Mouse (Mus musculus) cerebellum, adult 2 months (tissue): ENCODE data around the gene Dock4. TPM values are rescaled to one million over a fixed set of nuclear protein-coding genes. Genes with fewer than 3 reads are reported as not detected.
"Not testable (repeated sequence)": the region's sequence is repeated elsewhere in the genome, so short reads cannot be mapped to it uniquely, and the experiment has no call there.

ENCODE experiments used
- DNase-seq, 2 experiments: peaks; one replicate each; pipeline ENCODE4 v3.0.0; 2021
- H3K27ac ChIP-seq: fragments of 200-500 bp; 2 replicates; pipeline ENCODE4 v1.5.1; 2012; ENCODE audit warnings: low read length, control low read depth, inconsistent platforms; ENCODE audit not compliant: insufficient read depth
- H3K27me3 ChIP-seq: fragments of 200-500 bp; 2 replicates; pipeline ENCODE4 v1.6.1; 2012; ENCODE audit warnings: inconsistent platforms, mild to moderate bottlenecking, low read length, moderate library complexity; ENCODE audit not compliant: control insufficient read depth, insufficient read depth
- H3K4me1 ChIP-seq: fragments of 200-500 bp; 2 replicates; pipeline ENCODE4 v1.6.1; 2011; ENCODE audit warnings: low read length; ENCODE audit not compliant: control insufficient read depth, insufficient read depth
- H3K4me3 ChIP-seq: fragments of 200-500 bp; replicated peaks from 2 replicates; pipeline ENCODE3; 2011; ENCODE audit warnings: mild to moderate bottlenecking, low read depth, low read length, control low read depth; ENCODE audit not compliant: insufficient read depth
- CTCF ChIP-seq: fragments of 200-500 bp; IDR thresholded peaks from 2 replicates; pipeline ENCODE4 v1.5.1; 2011; ENCODE audit warnings: low read depth, mild to moderate bottlenecking, control low read depth, low read length, moderate library complexity, borderline replicate concordance; ENCODE audit not compliant: insufficient read depth
- POLR2A ChIP-seq: fragments of 200-500 bp; IDR thresholded peaks from 2 replicates; pipeline ENCODE4 v1.6.1; 2011; ENCODE audit warnings: low read length, control low read depth, borderline replicate concordance; ENCODE audit not compliant: insufficient read depth
- WGBS: fragments of 180-500 bp; shearing (Covaris S2); methylation state at CpG from one replicate; pipeline ENCODE4 v1.1.7; 2018; 5-methylcytosine and 5-hydroxymethylcytosine counted together
- polyA plus RNA-seq: library from polyadenylated mRNA; depleted of rRNA; stranded (reverse); fragments of >200 nt; gene quantifications from 2 replicates; pipeline ENCODE4 v1.2.3, GENCODE M21; 2012

Gene Dock4
- polyA plus RNA-seq, 1 experiment, result 35.6 TPM

DNA sequence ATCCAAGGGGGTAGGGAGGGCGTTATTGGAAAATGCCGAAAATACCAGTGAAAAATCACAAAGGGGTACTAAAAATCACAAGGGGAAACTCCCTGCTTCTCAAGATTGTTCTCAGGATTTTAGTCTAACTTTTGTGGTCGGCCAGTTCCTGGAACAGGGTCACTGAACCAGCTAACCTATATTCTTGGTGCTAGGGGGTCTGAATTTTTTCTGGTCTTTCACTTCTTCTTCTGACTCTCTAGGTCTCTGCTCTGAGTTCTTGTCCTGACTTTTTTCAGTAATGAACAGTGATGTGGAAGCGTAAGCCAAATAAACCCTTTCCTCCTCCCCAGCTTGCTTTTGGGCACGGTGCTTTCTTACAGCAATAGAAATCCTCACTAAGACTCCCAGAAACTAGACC lies 424.6 kb downstream of the Dock4 start:
- WGBS, result 96% methylated on average over 5 of the region's 5 CpGs
- Histone ChIP-seq H3K27ac (no peak overlapping the region), H3K27me3 (no peaks in the 10 kb centered on the region), H3K4me3 (no peak overlapping the region), H3K4me1 (no peaks in the 10 kb centered on the region)
- DNase-seq, result no peak
- TF ChIP-seq CTCF, result no peak
- no peak for TF ChIP-seq POLR2A

DNA sequence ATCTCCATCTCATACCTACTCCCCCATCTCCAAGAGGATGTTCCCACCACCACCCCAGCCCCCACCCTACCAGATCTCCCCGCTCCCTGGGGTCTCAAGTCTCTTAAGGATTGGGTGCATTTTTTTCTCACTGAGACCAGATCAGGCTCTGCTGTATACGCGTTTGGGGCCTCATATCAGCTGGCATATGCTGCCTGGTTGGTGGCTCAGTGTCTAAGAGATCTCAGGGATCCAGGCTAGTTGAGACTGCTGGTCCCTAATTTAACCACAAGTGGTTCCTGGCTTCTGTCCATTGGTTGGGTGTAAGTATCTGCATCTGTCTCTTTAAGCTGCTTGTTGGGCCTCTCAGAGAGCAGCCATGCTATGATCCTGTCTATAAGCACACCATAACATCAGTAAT lies 427.0 kb downstream of the Dock4 start:
- no peaks in the 10 kb centered on the region for H3K27me3 ChIP-seq
- no peaks in the 10 kb centered on the region for H3K4me1 ChIP-seq
- WGBS, result 93% methylated on average over 3 of the region's 3 CpGs
- DNase-seq, result no peak
- H3K4me3 ChIP-seq, result no peak overlapping the region
- H3K27ac ChIP-seq, result no peak overlapping the region
- no peak for TF ChIP-seq CTCF
- TF ChIP-seq POLR2A, result no peak

DNA sequence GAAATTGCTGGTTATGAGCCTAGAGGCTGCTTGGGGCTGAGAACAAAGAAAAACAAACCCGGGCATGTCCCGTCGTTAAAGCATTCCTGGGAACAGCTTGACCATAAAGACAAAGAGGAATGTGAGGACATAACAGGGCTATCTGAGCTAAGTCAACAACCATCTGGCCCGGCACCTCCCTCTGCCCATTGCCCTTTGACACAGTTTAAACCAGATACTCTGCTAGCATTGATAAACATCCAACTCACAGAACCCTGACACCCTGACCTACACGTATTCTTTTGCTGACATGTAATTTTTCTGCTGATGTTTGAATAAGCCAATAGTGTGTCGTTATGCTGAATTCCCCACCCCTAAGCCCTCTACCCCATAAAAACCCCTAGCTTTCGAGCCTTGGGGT lies 427.5 kb downstream of the Dock4 start:
- H3K4me3 ChIP-seq, H3K27ac ChIP-seq, H3K27me3 ChIP-seq, H3K4me1 ChIP-seq, DNase-seq: not testable (repeated sequence)
- WGBS, result 93% methylated on average over 7 of the region's 7 CpGs

DNA sequence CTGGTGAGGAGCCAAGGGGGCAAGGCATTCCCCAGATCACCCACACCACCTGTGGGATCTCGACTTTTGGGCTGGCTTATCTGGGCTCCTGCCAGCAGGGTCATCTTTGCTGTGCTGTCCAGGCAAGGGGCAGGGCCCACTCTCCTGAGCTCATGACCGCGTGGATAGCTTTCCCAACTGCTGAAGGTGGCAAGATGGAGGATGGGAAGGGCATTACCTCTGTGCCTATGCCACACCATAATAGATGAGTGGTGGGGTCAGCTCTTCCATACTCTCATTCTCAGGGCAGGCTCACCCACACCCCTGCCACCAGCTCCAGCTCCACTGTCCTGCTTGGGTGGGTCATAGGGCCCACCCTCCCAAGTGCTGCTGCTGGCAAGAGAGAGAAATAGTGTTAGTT lies 439.2 kb downstream of the Dock4 start:
- H3K4me1 ChIP-seq, result no peaks in the 10 kb centered on the region
- no peak overlapping the region for H3K4me3 ChIP-seq
- 70% methylated on average over 3 of the region's 3 CpGs for WGBS
- H3K27me3 ChIP-seq, result no peaks in the 10 kb centered on the region
- H3K27ac ChIP-seq, result no peak overlapping the region
- no peak for TF ChIP-seq CTCF
- no peak for TF ChIP-seq POLR2A
- DNase-seq, result no peak

DNA sequence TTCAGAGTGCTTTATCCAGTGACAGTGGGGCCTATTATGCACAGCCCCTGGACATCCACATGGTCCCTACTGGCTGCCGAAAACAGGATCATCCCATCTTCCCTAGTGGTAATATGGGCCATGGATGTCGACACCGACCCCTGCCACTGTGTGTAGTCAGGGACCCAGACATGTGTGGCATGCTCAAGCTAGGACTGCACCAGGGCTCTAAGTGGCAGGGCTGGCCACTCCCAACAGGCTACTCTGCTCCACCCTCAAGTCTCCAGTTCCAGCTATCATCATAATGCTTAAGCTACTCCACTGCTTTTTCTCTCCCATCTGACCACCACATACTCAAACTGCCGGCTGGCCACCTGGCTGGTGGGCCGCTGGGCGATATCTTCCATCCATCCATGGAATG lies 439.6 kb downstream of the Dock4 start:
- TF ChIP-seq POLR2A (no peak), CTCF (no peak)

DNA sequence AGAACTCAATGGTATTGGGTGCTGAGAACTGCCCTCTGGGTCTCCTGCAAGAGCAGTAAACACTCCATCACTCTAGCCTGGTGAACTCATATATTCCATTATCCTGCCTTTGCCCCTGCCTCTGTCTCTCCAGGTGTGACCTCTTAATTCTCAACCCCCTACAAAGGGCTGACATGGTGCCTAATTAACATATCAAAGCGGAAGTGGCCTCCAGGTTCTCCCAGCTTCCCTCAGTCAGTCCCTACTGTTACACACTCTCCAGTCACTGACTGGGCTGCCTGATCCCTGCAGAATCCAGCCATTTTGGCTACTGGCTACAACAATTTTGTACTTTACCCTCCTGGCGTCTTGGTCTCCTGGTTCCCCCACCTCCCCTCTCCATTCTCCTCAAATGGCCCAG lies 441.7 kb downstream of the Dock4 start:
- no peak overlapping the region for H3K4me3 ChIP-seq
- DNase-seq, result no peak
- WGBS, result 70% methylated on average over 2 of the region's 2 CpGs

More for the DNA sequence above, 439.6 kb downstream of the Dock4 start:
- Histone ChIP-seq H3K27ac (no peak overlapping the region), H3K27me3 (no peaks in the 10 kb centered on the region), H3K4me1 (no peaks in the 10 kb centered on the region), H3K4me3 (no peak overlapping the region)
- 95% methylated on average over 6 of the region's 6 CpGs for WGBS
- DNase-seq, result no peak

DNA sequence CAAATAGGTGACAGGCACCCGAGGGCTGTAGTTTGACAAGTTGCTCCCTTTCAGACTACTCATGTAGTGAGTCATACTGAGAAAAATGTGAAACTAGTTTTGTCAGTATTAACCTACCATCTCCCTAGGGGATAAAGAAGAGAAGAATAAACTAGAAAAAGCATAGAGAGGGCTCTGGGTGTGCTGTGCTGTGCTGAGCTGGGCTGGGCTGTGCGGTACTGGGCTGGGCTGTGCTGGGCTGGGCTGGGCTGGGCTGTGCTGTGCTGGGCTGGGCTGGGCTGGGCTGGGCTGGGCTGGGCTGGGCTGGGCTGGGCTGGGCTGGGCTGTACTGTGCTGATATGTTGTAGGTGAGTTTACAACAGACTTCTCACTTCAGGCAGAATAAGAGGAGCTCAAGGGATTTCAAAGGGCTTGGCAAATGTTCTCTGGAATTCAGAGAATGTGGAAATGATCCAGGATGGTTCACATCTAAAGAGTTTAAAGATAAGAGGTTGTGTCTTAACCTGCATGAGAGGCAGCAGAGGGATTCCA lies 442.6 kb downstream of the Dock4 start:
- no peak for DNase-seq
- H3K4me1 ChIP-seq, result no peaks in the 10 kb centered on the region
- no peaks in the 10 kb centered on the region for H3K27me3 ChIP-seq
- no peak overlapping the region for H3K4me3 ChIP-seq
- no peak overlapping the region for H3K27ac ChIP-seq
- 80% methylated on average over 2 of the region's 2 CpGs for WGBS
- TF ChIP-seq POLR2A (no peak), CTCF (no peak)

More for the DNA sequence above, 441.7 kb downstream of the Dock4 start:
- no peak overlapping the region for H3K27ac ChIP-seq
- H3K27me3 ChIP-seq, result no peaks in the 10 kb centered on the region
- H3K4me1 ChIP-seq, result no peaks in the 10 kb centered on the region
- TF ChIP-seq POLR2A (no peak), CTCF (no peak)

DNA sequence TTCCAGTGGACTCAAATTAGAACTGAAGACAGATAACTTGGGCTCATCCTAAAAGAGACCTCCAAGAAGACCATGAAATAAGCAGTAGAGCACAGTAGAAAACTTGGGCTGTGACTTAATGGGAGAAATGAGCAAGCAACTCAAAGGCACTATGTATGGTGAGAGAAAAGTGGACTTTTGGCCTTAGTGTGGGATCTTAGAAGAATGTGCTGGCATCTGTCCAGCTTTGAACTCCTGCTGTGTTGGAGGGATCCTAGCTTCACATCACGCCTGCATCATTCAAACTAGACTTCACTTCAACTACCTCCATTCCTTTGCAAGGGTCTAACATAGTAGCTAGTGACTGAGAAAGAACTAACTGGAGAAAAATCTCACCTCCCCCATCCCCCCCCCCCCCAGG lies 443.1 kb downstream of the Dock4 start:
- no peak overlapping the region for H3K4me3 ChIP-seq
- WGBS, result 70% methylated on average over 1 of the region's 1 CpGs
- no peak for TF ChIP-seq CTCF
- no peak for TF ChIP-seq POLR2A
- H3K27ac ChIP-seq, result no peak overlapping the region
- no peaks in the 10 kb centered on the region for H3K4me1 ChIP-seq
- DNase-seq, result no peak
- H3K27me3 ChIP-seq, result no peaks in the 10 kb centered on the region
